Mouse (Mus musculus): ENCODE measurements around the gene Elovl7.
A peak's percentile ranks its signal among the peaks of the same experiment; 100 is the strongest.

Gene Elovl7

GRCm38 (mm10) chr13:108241715-108242114 lies 27.5 kb downstream of the Elovl7 start:
- no peak for DNase-seq (ENCODE audit: low spot score in 2 of 2)

GRCm38 (mm10) chr13:108245086-108245697 lies 31.0 kb downstream of the Elovl7 start:
- no peak for DNase-seq (ENCODE audit: low spot score in 2 of 2)

- no peak for DNase-seq (ENCODE audit: low spot score in 2 of 2)
Measured at GRCm38 (mm10) chr13:108251106-108251505, 36.9 kb downstream of the Elovl7 start.

- no peak for DNase-seq (ENCODE audit: low spot score in 2 of 2)
Measured at GRCm38 (mm10) chr13:108253977-108254376, 39.8 kb downstream of the Elovl7 start.

DNA sequence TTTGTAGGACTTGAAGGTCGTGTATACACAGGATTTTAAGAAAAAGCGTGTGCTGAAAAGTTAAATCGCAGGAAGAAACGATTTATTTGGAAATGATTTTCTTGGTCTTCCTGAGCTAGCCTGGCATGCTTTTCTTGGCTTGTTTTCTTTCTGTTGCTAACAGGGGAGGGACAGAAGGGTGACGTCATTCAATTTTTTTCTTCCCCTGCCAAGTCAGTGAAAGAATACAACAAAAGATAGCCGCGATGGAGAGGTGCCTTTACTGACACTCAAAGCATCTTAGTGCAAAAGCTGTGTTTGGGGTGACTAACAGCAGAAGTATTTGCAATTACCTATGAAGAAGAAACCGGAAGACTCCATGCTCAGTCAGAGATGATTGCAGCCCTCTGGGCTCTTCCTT lies 48.8 kb downstream of the Elovl7 start:
- DNase-seq (ENCODE audit: low spot score in 2 of 2) = no peak

GRCm38 (mm10) chr13:108265394-108265793 lies 51.2 kb downstream of the Elovl7 start:
- no peak for DNase-seq (ENCODE audit: low spot score in 2 of 2)

- DNase-seq (ENCODE audit: low spot score in 2 of 2) = no peak
Measured at GRCm38 (mm10) chr13:108267841-108268634, 53.8 kb downstream of the Elovl7 start.

DNA sequence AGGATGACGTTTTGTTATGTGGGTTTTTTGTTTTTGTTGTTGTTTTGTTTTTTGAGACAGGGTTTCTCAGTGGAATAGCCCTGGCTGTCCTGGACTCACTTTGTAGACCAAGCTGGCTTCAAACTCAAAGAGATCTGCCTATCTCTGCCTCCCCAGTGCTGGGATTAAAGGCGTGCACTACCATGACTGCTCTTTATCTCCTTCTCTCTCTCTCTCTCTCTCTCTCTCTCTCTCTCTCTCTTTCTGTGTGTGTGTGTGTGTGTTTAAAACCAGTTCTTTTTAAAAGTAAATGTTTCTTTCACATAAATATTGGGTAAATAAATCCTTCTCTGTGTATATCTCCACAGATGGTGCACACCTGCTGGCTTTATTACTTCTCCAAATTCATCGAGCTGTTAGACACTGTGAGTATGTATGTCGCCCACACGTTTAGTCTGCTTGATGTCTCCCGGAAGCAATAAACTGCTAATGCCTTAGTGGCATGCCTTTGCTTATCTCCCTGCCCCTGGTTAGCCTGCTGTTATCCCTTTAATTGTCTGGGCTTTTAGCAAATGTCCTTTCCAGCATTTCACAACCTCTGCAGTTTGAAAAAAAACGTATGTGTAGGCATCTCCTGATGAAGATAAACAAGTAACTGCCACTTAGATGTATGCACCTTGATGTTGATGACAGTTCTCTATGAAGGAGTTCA lies 57.4 kb downstream of the Elovl7 start:
- DNase-seq (ENCODE audit: low spot score in 2 of 2) = no peak

- no peak for DNase-seq (ENCODE audit: low spot score in 2 of 2)
Measured at GRCm38 (mm10) chr13:108272332-108272731, 58.1 kb downstream of the Elovl7 start.

DNA sequence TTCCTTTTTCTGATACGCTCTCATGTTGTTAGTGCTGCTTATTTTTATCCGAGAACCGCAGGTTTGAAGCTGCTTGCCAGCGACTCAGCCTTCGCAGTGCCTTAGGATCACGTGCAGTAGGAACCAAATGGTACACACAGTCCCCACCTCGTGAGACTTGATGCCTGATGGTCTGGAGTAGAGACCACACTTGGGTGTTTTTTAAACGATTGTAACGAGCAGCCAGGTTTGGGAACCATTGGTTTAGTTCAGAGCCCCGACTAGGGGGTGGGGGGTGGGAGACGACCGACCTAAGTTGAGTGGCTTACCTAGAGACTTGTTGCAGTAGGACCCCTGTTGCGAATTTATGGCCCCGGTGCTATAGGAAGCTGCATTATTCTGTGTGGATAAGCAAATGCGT lies 58.8 kb downstream of the Elovl7 start:
- no peak for DNase-seq (ENCODE audit: low spot score in 2 of 2)

DNA sequence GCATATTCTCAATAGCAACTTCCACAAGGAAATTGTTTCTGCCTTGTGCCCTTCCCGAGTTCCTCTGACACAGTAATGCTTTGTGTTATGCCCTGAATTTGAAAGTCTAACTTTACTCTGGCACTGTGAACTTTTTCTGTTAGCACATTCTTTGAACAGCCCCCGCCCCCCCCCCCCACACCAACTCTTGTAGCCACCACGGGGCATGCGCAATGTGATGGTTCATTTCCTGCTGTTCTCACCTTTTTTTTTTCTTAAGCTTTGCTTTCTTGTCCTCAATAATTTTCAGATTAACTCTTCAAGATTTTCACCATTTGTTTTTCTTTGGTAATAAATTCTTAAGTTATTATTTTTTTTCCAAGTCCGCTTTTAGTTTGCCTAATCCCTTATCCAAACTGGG lies 59.3 kb downstream of the Elovl7 start:
- DNase-seq (ENCODE audit: low spot score in 2 of 2) = no peak

DNA sequence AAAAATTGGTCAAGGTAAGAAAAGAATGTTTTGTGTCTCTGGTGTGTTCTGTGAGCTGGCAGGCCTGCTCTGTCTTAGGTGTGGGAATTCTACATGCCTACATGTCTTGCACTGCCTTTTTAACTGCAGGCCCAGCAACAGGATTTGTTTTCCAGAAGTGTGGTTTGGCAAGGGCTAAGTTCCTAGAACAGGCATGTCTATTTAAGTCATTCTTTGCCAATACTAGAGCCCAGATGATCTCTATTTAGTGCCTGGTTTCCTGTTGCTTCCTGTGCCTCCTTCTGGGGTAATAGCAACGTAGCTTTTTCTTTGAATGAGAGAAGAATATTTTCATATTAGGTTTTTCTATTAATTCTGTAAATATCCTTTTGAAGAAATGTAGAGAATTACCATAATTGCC lies 62.4 kb downstream of the Elovl7 start:
- no peak for DNase-seq (ENCODE audit: low spot score in 2 of 2)

GRCm38 (mm10) chr13:108277320-108277719 lies 63.1 kb downstream of the Elovl7 start:
- DNase-seq (ENCODE audit: low spot score in 2 of 2) = no peak

- no peak for DNase-seq (ENCODE audit: low spot score in 2 of 2)
Measured at GRCm38 (mm10) chr13:108278592-108278991, 64.4 kb downstream of the Elovl7 start.

GRCm38 (mm10) chr13:108284312-108284711 lies 70.1 kb downstream of the Elovl7 start:
- DNase-seq (ENCODE audit: low spot score in 2 of 2) = no peak

GRCm38 (mm10) chr13:108287953-108288352 lies 73.7 kb downstream of the Elovl7 start:
- no peak for DNase-seq (ENCODE audit: low spot score in 2 of 2)

GRCm38 (mm10) chr13:108289436-108289835 lies 75.2 kb downstream of the Elovl7 start:
- no peak for DNase-seq (ENCODE audit: low spot score in 2 of 2)

DNA sequence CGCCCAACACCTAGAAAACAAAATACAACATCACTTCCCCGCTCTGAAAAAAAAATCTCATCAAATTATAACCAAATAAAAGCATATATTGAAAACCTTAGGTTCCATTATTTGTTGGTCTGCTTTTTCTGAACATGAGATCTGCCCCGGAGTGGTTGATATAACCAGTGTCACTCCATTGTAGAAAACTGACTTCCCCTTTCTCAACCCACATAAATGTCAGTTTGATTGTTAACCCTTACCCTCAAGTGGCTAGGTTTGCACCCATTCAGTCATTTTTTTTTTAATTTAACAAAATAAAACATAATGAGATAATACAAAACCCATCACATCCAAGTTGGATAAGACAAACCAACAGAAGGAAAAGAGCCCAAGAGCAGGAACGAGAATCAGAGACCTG lies 76.1 kb downstream of the Elovl7 start:
- DNase-seq (ENCODE audit: low spot score in 2 of 2) = no peak

DNA sequence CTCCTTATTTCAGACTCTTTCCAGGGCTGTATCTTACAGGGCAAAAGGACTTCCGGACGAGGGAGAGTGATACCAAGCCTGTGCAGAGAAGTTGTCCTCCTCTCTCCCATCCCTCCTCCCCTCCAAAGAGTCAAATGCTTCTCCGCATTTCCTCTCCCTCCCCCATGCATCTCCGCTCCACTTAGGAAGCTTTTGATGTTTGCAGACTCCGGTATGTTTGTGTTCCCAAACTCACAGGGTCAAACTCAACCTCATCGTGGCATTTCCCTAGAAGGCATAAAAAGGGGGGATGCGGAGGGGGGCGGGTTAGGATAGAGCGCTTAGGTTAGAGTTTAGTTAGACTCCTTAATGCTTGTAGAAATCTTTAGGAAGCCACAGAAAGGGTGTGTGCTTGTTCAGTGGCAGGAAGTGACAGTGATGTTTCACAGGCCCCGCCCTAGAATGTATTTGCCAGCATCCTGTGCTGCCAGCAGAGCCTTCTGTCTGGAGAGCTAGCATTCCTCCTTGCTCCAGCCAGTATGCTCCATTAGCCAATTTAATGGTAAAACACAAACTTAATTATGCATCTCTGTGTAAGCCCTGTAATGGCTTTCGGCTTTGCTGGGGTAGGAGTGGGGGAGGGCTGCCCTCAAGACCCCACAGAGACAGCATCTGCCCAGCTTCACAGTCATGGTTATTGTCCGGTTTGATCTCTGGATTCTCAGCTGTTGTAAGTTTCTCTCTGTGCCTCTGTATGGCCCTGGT lies 83.3 kb downstream of the Elovl7 start:
- peak in 1 of 2 experiments; percentile 10 for DNase-seq (ENCODE audit: low spot score in 2 of 2)

DNA sequence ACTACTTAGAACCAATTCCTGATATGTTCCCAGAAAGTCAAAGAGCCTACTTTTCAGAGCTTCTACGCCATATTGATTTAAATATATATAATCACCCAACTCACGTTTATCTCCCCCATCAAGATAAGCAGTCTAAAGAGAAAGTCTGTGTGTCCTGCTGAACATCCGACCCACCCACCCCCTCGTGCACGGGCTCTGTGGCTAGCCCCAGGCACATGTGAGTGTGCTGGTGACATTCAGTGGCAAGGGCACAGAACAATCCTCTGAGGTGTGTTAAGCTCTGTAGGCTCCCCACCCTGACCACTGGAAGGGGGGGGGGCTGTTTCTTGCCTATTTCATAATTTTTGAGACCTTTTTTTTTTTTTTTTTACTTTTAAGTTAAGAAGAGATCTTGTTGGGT lies 84.0 kb downstream of the Elovl7 start:
- DNase-seq (ENCODE audit: low spot score in 2 of 2) = no peak

GRCm38 (mm10) chr13:108300346-108300950 lies 86.2 kb downstream of the Elovl7 start:
- no peak for DNase-seq (ENCODE audit: low spot score in 2 of 2)

GRCm38 (mm10) chr13:108301411-108301810 lies 87.2 kb downstream of the Elovl7 start:
- peak; percentile 11 to 16 for DNase-seq (ENCODE audit: low spot score in 2 of 2)
